Mouse (Mus musculus) monocyte, adult 5-6 weeks (primary cell): ENCODE data around the gene Olfr1129. TPM values are rescaled to one million over a fixed set of nuclear protein-coding genes. Genes with fewer than 3 reads are reported as not detected.
"Not testable (repeated sequence)": the region's sequence is repeated elsewhere in the genome, so short reads cannot be mapped to it uniquely, and the experiment has no call there.

Source experiments
- ATAC-seq: fragments of 153-309, 156-312 bp; replicated peaks from 2 replicates; pipeline ENCODE4 v1.8.0; 2017; ENCODE audit warnings: mild to moderate bottlenecking; ENCODE audit not compliant: low TSS enrichment, insufficient number of reproducible peaks, severe bottlenecking, poor library complexity, low FRiP score
- total RNA-seq: library from RNA; stranded (forward); fragments of 200-1000, 200-491, 200-594 nt; gene quantifications from 3 replicates; pipeline ENCODE4 v1.2.3, GENCODE M21; 2017

Gene Olfr1129
- not detected in 3 replicates for total RNA-seq

- ATAC-seq = not testable (repeated sequence)
Measured at GRCm38 (mm10) chr2:87573602-87574001, at the start of gene Olfr1129. Gene Olfr1129 (plus strand): TSS chr2:87573902.

- ATAC-seq = 0 out of 2 replicates have a peak, but pooled peaks have one; percentile 40
Measured at GRCm38 (mm10) chr2:87525899-87526616, 47.6 kb upstream of the Olfr1129 start.

GRCm38 (mm10) chr2:87531496-87531895 is 42.2 kb upstream of the Olfr1129 start, which contains the start of gene Olfr153:
Gene Olfr153 (plus strand): TSS chr2:87531796.
- no peak for ATAC-seq

GRCm38 (mm10) chr2:87534826-87535225 is 38.9 kb upstream of the Olfr1129 start:
- ATAC-seq = no peak

- ATAC-seq = no peak
Measured at GRCm38 (mm10) chr2:87545442-87545841, 28.3 kb upstream of the Olfr1129 start, which contains the start of gene Olfr1128. Gene Olfr1128 (minus strand): TSS chr2:87545542.

GRCm38 (mm10) chr2:87605912-87606311 is 32.2 kb downstream of the Olfr1129 start, which contains the start of gene Olfr1130:
Gene Olfr1130 (plus strand): TSS chr2:87606212.
- not testable (repeated sequence) for ATAC-seq

GRCm38 (mm10) chr2:87626804-87627203 is 53.1 kb downstream of the Olfr1129 start, which contains the start of gene Olfr1131:
Gene Olfr1131 (plus strand): TSS chr2:87627104.
- ATAC-seq = no peak

Other genes with a start within 250 kb of the Olfr1129 start
- gene Olfr1120, start 219.1 kb upstream of the Olfr1129 start, total RNA-seq = not detected in 3 replicates
- not detected in 3 replicates for gene Olfr1121, start 204.0 kb upstream of the Olfr1129 start, total RNA-seq
- gene Olfr1122, start 188.1 kb upstream of the Olfr1129 start, total RNA-seq = not detected in 3 replicates
- gene Olfr1123, start 157.3 kb upstream of the Olfr1129 start, total RNA-seq = not detected in 3 replicates
- not detected in 3 replicates for gene Olfr1124, start 143.6 kb upstream of the Olfr1129 start, total RNA-seq
- gene Olfr1126, start 119.9 kb upstream of the Olfr1129 start, total RNA-seq = not detected in 3 replicates
- not detected in 3 replicates for gene Pramel7, start 76.8 kb upstream of the Olfr1129 start, total RNA-seq
- gene Pramel6, start 67.3 kb upstream of the Olfr1129 start, total RNA-seq = not detected in 3 replicates
- not detected in 3 replicates for gene Olfr153, start 42.1 kb upstream of the Olfr1129 start, total RNA-seq
- not detected in 3 replicates for gene Olfr1128, start 28.4 kb upstream of the Olfr1129 start, total RNA-seq
- gene Olfr1130, start 32.3 kb downstream of the Olfr1129 start, total RNA-seq = not detected in 3 replicates
- gene Olfr1131, start 53.2 kb downstream of the Olfr1129 start, total RNA-seq = not detected in 3 replicates
- not detected in 3 replicates for gene Olfr1132, start 63.6 kb downstream of the Olfr1129 start, total RNA-seq
- gene Olfr1133, start 73.5 kb downstream of the Olfr1129 start, total RNA-seq = not detected in 3 replicates
- not detected in 3 replicates for gene Olfr1134, start 84.6 kb downstream of the Olfr1129 start, total RNA-seq
- gene Olfr1135, start 99.8 kb downstream of the Olfr1129 start, total RNA-seq = not detected in 3 replicates
- gene Olfr1136, start 120.0 kb downstream of the Olfr1129 start, total RNA-seq = not detected in 3 replicates
- not detected in 3 replicates for gene Olfr1137, start 139.3 kb downstream of the Olfr1129 start, total RNA-seq
- gene Olfr1138, start 166.1 kb downstream of the Olfr1129 start, total RNA-seq = not detected in 3 replicates
- gene Olfr1140, start 169.8 kb downstream of the Olfr1129 start, total RNA-seq = not detected in 3 replicates
- not detected in 3 replicates for gene Olfr1141, start 180.1 kb downstream of the Olfr1129 start, total RNA-seq
- 1.2 TPM in 1 of 3 replicates, not detected in the others for gene Olfr152, start 205.6 kb downstream of the Olfr1129 start, total RNA-seq
- not detected in 3 replicates for gene Olfr1143, start 226.7 kb downstream of the Olfr1129 start, total RNA-seq
- gene Olfr1145, start 235.9 kb downstream of the Olfr1129 start, total RNA-seq = not detected in 3 replicates